Mouse (Mus musculus) CH12.LX (cell line): Measurements from ENCODE around the gene Zfp423. TPM values are rescaled to one million over a fixed set of nuclear protein-coding genes. Genes with fewer than 3 reads are reported as not detected.

Experiments used
- DNase-seq: peaks from one replicate; pipeline ENCODE4 v3.0.0-alpha.2; 2013; ENCODE audit errors: extremely low read depth
- H3K27ac ChIP-seq: 2 replicates; pipeline ENCODE4 v1.5.1; 2012; ENCODE audit warnings: low read depth, mild to moderate bottlenecking, control low read depth, moderate library complexity; ENCODE audit not compliant: insufficient read depth
- H3K27me3 ChIP-seq: replicated peaks from 2 replicates; pipeline ENCODE3; 2012; ENCODE audit warnings: inconsistent platforms
- H3K36me3 ChIP-seq, 2 experiments: replicated peaks in 1 of 2; 2 replicates each; pipeline versions ENCODE3 to v1.6.1; 2012; ENCODE audit warnings: inconsistent platforms in 1 of 2, low read length in 1 of 2, mild to moderate bottlenecking in 1 of 2, mixed read lengths in 1 of 2, moderate library complexity in 1 of 2; ENCODE audit not compliant: control insufficient read depth in 1 of 2, insufficient read depth in 1 of 2
- H3K4me1 ChIP-seq, 2 experiments: 2 replicates each; pipeline ENCODE4 v1.6.1; 2012; ENCODE audit warnings: inconsistent platforms in 1 of 2, moderate library complexity in 1 of 2; ENCODE audit not compliant: insufficient read depth in 2 of 2, control insufficient read depth in 1 of 2
- H3K4me2 ChIP-seq: 2 replicates; pipeline ENCODE4 v1.6.1; 2012; ENCODE audit warnings: low read depth, mild to moderate bottlenecking, control low read depth; ENCODE audit not compliant: poor library complexity, insufficient read depth, severe bottlenecking
- H3K4me3 ChIP-seq, 3 experiments: fragments of 150-350 bp in 1 of 3; sonication (generic) in 1 of 3; replicated peaks in 1 of 3; 2 replicates each; pipeline versions ENCODE3 to v1.5.1; 2011 to 2012; ENCODE audit warnings: low read depth in 2 of 3, low read length in 2 of 3, mild to moderate bottlenecking in 2 of 3, moderate library complexity in 2 of 3, control low read depth in 1 of 3, improper control_type of control experiment in 1 of 3, inconsistent platforms in 1 of 3, mixed read lengths in 1 of 3; ENCODE audit not compliant: poor library complexity in 1 of 3
- H3K79me2 ChIP-seq: replicated peaks from 2 replicates; pipeline ENCODE4 v1.6.1; 2012; ENCODE audit warnings: mild to moderate bottlenecking, moderate library complexity; ENCODE audit not compliant: control insufficient read depth, poor library complexity, insufficient read depth, severe bottlenecking; ENCODE audit errors: extremely low read depth
- H3K9ac ChIP-seq: 2 replicates; pipeline ENCODE4 v1.6.1; 2012; ENCODE audit warnings: low read depth, mild to moderate bottlenecking, control low read depth, moderate library complexity; ENCODE audit not compliant: insufficient read depth
- H3K9me3 ChIP-seq: replicated peaks from 2 replicates; pipeline ENCODE3; 2012; ENCODE audit warnings: low read length, inconsistent platforms, mixed read lengths
- BHLHE40 ChIP-seq: IDR thresholded peaks from 2 replicates; pipeline ENCODE4 v1.6.1; 2011; ENCODE audit warnings: mild to moderate bottlenecking, low read depth, low read length, improper control_type of control experiment
- CTCF ChIP-seq, 2 experiments: IDR thresholded peaks in 1 of 2; conservative IDR thresholded peaks in 1 of 2; 2 replicates each; pipeline ENCODE4 v1.5.1; 2011 to 2012; ENCODE audit warnings: low read depth in 2 of 2, low read length in 2 of 2, improper control_type of control experiment in 1 of 2, inconsistent platforms in 1 of 2, mild to moderate bottlenecking in 1 of 2, moderate library complexity in 1 of 2
- ELF1 ChIP-seq: IDR thresholded peaks from 2 replicates; pipeline ENCODE4 v1.6.1; 2014; ENCODE audit warnings: low read depth, mild to moderate bottlenecking, inconsistent platforms, low read length, improper control_type of control experiment
- EP300 ChIP-seq: IDR thresholded peaks from 2 replicates; pipeline ENCODE4 v1.6.1; 2011; ENCODE audit warnings: low read length, improper control_type of control experiment
- GABPA ChIP-seq: IDR thresholded peaks from 2 replicates; pipeline ENCODE4 v1.6.1; 2012; ENCODE audit warnings: low read depth, low read length, improper control_type of control experiment, inconsistent platforms; ENCODE audit not compliant: insufficient replicate concordance
- HCFC1 ChIP-seq: IDR thresholded peaks from 2 replicates; pipeline ENCODE4 v1.6.1; 2012; ENCODE audit warnings: low read depth, mild to moderate bottlenecking, inconsistent platforms, low read length, improper control_type of control experiment
- JUN ChIP-seq: IDR thresholded peaks from 2 replicates; pipeline ENCODE4 v1.6.1; 2011; ENCODE audit warnings: low read depth, mild to moderate bottlenecking, low read length, improper control_type of control experiment, moderate library complexity; ENCODE audit not compliant: insufficient read depth
- JUND ChIP-seq: conservative IDR thresholded peaks from 2 replicates; pipeline ENCODE4 v1.6.1; 2011; ENCODE audit warnings: low read depth, low read length, improper control_type of control experiment
- MAFK ChIP-seq: IDR thresholded peaks from 2 replicates; pipeline ENCODE4 v1.6.1; 2011; ENCODE audit warnings: low read length, improper control_type of control experiment; ENCODE audit not compliant: insufficient replicate concordance
- MAX ChIP-seq: IDR thresholded peaks from 2 replicates; pipeline ENCODE4 v1.6.1; 2011; ENCODE audit warnings: low read length, improper control_type of control experiment
- MAZ ChIP-seq: IDR thresholded peaks from 2 replicates; pipeline ENCODE4 v1.6.1; 2012; ENCODE audit warnings: low read depth, mild to moderate bottlenecking, inconsistent platforms, low read length, improper control_type of control experiment, moderate library complexity
- MEF2A ChIP-seq: IDR thresholded peaks from 2 replicates; pipeline ENCODE4 v1.6.1; 2014; ENCODE audit warnings: low read depth, mild to moderate bottlenecking, inconsistent platforms, low read length, improper control_type of control experiment, borderline replicate concordance
- PAX5 ChIP-seq: IDR thresholded peaks from 2 replicates; pipeline ENCODE4 v1.6.1; 2012; ENCODE audit warnings: low read length, inconsistent platforms, mixed read lengths
- POLR2A ChIP-seq: IDR thresholded peaks from 2 replicates; pipeline ENCODE4 v1.6.1; 2011; ENCODE audit warnings: low read depth, mild to moderate bottlenecking, improper control_type of control experiment, low read length
- RCOR1 ChIP-seq: conservative IDR thresholded peaks from 2 replicates; pipeline ENCODE4 v1.6.1; 2012; ENCODE audit warnings: low read depth, mild to moderate bottlenecking, inconsistent platforms, low read length, improper control_type of control experiment
- SIN3A ChIP-seq: IDR thresholded peaks from 2 replicates; pipeline ENCODE4 v1.6.1; 2012; ENCODE audit warnings: low read length, improper control_type of control experiment, inconsistent platforms
- ZKSCAN1 ChIP-seq: IDR thresholded peaks from 2 replicates; pipeline ENCODE4 v1.6.1; 2012; ENCODE audit warnings: low read depth, inconsistent platforms, low read length, improper control_type of control experiment, borderline replicate concordance
- ZMIZ1 ChIP-seq: IDR thresholded peaks from 2 replicates; pipeline ENCODE4 v1.6.1; 2012; ENCODE audit warnings: low read depth, mild to moderate bottlenecking, inconsistent platforms, low read length, improper control_type of control experiment
- dilution Hi-C: fragments of 300-500 bp; cut with MboI; formaldehyde crosslinking; loops from 2 replicates; pipeline ENCODE4 v1.14.3; 2020; ENCODE audit warnings: low sequenced_read_pairs; ENCODE audit not compliant: extremely low pct_unique_long_range_greater_than_20kb, extremely low pct_ligation_motif_present
- in situ Hi-C: fragments of 300-500 bp; cut with MboI; formaldehyde crosslinking; loops from 3 replicates; pipeline ENCODE4 v1.14.3; 2019; ENCODE audit warnings: low sequenced_read_pairs, low pct_ligation_motif_present, low pct_unique_long_range_greater_than_20kb, mixed read lengths
- polyA plus RNA-seq: library from polyadenylated mRNA; unstranded; fragments of >175 nt; gene quantifications from 2 replicates; pipeline ENCODE4 v1.2.1, GENCODE M21; 2012; ENCODE audit warnings: low read depth; ENCODE audit not compliant: insufficient read length
- total RNA-seq, 2 experiments: library from RNA; depleted of rRNA; stranded (reverse); fragments of 300-350 nt in 1 of 2; fragments of >200 nt in 1 of 2; gene quantifications; 2 replicates each; pipeline ENCODE4 v1.2.3; 2012 to 2014

Zfp423 gene
- total and polyA plus RNA-seq, 3 experiments, result 0.25 to 2.7 (median 0.32) TPM

DNA sequence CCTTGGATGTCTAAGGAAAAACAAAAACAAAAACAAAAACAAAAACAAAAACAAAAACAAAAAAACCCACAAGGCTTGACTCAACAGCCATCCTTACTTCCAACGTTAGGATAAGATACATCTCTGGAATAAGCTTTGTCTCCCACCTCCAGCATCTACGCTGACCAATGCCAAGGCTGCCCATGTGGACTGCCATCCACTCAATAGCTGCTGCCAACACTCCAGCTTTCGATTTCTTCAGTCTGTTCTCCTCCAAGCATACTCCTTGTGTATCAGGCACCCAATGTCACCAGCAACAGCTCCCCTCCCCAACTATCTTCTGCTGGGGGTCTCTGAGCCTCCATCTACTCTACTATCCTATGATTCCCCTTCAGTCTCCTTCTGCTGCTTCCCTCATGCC is 140.1 kb downstream of the Zfp423 start:
- no peak overlapping the region for H3K9ac ChIP-seq
- peaks cover 6 to 10% of the 10 kb centered on the region in 2 experiments for H3K4me1 ChIP-seq
- dilution Hi-C loops (no loop called here), in situ Hi-C loops (no loop called here)
- no peak overlapping the region; the same call in 1 of the 2 replicates for H3K4me2 ChIP-seq
- H3K27ac ChIP-seq, result no peak overlapping the region
- DNase-seq, result no peak
- no peaks in the 10 kb centered on the region for H3K36me3 ChIP-seq
- no peaks in the 10 kb centered on the region for H3K27me3 ChIP-seq
- H3K9me3 ChIP-seq, result peaks cover 4% of the 10 kb centered on the region
- TF ChIP-seq SIN3A (no peak), EP300 (no peak), ZMIZ1 (no peak), MAZ (no peak), CTCF (conservative IDR thresholded peaks at IDR 0.05 in 1 of 2, IDR thresholded peaks at IDR 0.05 in 1 of 2; ENCODE audit: low read depth in 2 of 2, low read length in 2 of 2) (no peak), MEF2A (no peak), JUN (no peak), PAX5 (no peak), RCOR1 (no peak), ZKSCAN1 (no peak)
- H3K4me3 ChIP-seq, result no peak overlapping the region
- H3K79me2 ChIP-seq, result no peaks in the 10 kb centered on the region

DNA sequence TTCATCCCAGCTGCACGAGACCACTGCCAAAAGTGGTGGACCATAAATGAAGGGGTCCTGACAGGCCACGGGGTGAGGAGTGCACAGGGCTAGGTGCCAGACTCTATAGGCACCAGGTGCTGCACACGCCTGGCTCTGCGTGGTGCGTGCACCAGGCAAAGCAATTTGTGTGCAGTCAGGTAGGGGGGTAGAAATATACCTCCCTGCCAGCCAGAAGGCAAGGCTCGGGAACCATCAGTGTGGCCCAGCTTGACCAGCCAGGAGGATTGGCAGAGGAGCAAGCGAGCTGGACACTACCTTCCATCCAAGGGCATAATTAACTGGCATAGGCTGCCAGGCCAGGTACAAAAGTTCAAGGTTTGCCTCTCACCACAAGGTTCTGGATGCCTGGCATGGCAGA is 140.9 kb downstream of the Zfp423 start:
- dilution Hi-C loops, result no loop called here
- H3K36me3 ChIP-seq, result no peaks in the 10 kb centered on the region
- no peak overlapping the region for H3K9ac ChIP-seq
- no peak overlapping the region for H3K4me3 ChIP-seq
- no peaks in the 10 kb centered on the region for H3K27me3 ChIP-seq
- H3K27ac ChIP-seq, result no peak overlapping the region
- TF ChIP-seq ZKSCAN1, result no peak
- TF ChIP-seq POLR2A, result no peak
- no peak for TF ChIP-seq HCFC1
- no peak for TF ChIP-seq JUND
- TF ChIP-seq MAX, result no peak
- no peak for TF ChIP-seq SIN3A
- TF ChIP-seq BHLHE40, result no peak
- in situ Hi-C loops, result no loop called here
- no peak overlapping the region for H3K4me2 ChIP-seq
- DNase-seq, result no peak
- H3K4me1 ChIP-seq, result peaks cover 6 to 10% of the 10 kb centered on the region in 2 experiments
- H3K79me2 ChIP-seq, result no peaks in the 10 kb centered on the region
- H3K9me3 ChIP-seq, result peaks cover 4% of the 10 kb centered on the region

DNA sequence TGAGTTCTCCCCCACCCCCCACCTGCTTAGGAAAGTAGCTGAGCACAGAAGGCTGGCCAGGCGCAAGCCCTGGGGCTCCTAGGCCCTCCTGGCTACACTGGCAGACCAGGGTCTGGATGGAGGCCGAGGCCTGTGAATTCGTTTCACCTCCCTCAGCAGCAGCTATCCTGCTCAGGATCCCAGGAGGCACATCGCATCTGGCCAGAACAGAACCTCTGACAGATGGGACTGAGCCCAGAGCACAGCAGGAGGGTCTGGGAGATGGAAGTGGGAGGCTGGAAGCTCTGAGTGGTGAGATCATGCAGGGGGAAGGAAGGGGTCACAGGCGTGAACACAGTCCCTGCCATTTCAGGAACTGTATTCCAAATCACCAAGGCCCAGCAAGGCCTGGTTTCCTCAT is 143.3 kb downstream of the Zfp423 start:
- Histone ChIP-seq H3K36me3 (no peaks in the 10 kb centered on the region), H3K79me2 (no peaks in the 10 kb centered on the region), H3K4me2 (no peak overlapping the region), H3K27ac (no peak overlapping the region), H3K9ac (no peak overlapping the region), H3K4me3 (no peak overlapping the region), H3K27me3 (no peaks in the 10 kb centered on the region), H3K9me3 (peaks cover 4% of the 10 kb centered on the region), H3K4me1 (peaks cover 9 to 10% of the 10 kb centered on the region in 2 experiments)
- no peak for DNase-seq
- TF ChIP-seq ELF1 (no peak), ZKSCAN1 (no peak), SIN3A (no peak), JUND (no peak), GABPA (no peak), MAFK (no peak)
- dilution Hi-C loops (no loop called here), in situ Hi-C loops (no loop called here)
